36 mouse cellular contexts compared by ENCODE assay signal in the genomic region with DNA sequence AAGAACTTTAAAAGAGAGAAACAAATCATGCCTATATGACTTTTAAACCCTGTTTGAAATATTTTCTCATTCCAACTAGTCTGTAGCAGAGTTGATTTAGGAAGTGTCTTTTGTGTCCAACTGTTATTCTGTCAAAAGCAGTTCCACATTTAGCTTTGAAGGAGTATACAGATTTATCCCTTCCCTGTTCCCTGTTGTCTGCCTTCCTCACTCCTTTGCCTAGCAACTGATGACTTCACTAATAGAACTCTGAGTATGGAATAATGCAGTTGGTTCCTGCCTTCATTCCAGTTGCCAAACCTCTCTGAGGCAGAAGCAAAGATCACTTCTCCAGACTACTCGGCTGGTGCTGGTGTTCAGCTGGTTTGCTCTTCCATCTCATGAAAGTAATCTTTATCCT. TPM values are rescaled to one million over a fixed set of nuclear protein-coding genes. Genes with fewer than 3 reads are reported as not detected.
DNase-seq lines count a peak whose midpoint lies in the region; ATAC-seq lines count a peak whose summit lies in the region.
"Had no signal": no experiment of that assay in that cellular context is flagged by ENCODE, and none has a peak within 500 bp of the region (broad histone marks: within the 10 kb centered on the region; RNA-seq: fewer than 3 reads in every experiment).

A gene (plus strand): TSS at position 301 of the 400 bp plus-strand sequence.

- no peak for ATAC-seq in midbrain, embryonic 14.5 days (ENCODE audit: low FRiP score, low TSS enrichment)
- ATAC-seq: forebrain, embryonic 15.5 days; intestine, embryonic 16.5 days; midbrain, embryonic 15.5 days had no signal

- H3K4me1 ChIP-seq in midbrain, embryonic 14.5 days (ENCODE audit: control insufficient read depth, insufficient read depth, low read length) = no peaks in the 10 kb centered on the region
- H3K4me1 ChIP-seq in midbrain, embryonic 10.5 days = no peaks in the 10 kb centered on the region
- H3K4me1 ChIP-seq in forebrain, embryonic 10.5 days = no peaks in the 10 kb centered on the region
- H3K4me1 ChIP-seq: embryonic facial prominence, embryonic 13.5 days; forebrain, embryonic 15.5 days; heart, embryonic 12.5 days; midbrain, embryonic 15.5 days; neural tube, embryonic 15.5 days had no signal

- WGBS in midbrain, embryonic 14.5 days = 72% methylated on average over 1 of the region's 1 CpGs
- 81% methylated on average over 1 of the region's 1 CpGs for WGBS in midbrain, embryonic 10.5 days
- 84% methylated on average over 1 of the region's 1 CpGs for WGBS in forebrain, embryonic 10.5 days

- no peaks in the 10 kb centered on the region for H3K9me3 ChIP-seq in midbrain, embryonic 14.5 days (ENCODE audit: control insufficient read depth, low read length)
- H3K9me3 ChIP-seq in midbrain, embryonic 10.5 days (replicated peaks) = no peaks in the 10 kb centered on the region
- H3K9me3 ChIP-seq in forebrain, embryonic 10.5 days = no peaks in the 10 kb centered on the region
- H3K9me3 ChIP-seq: embryonic facial prominence, embryonic 13.5 days; forebrain, embryonic 15.5 days; heart, embryonic 12.5 days; midbrain, embryonic 15.5 days; neural tube, embryonic 15.5 days had no signal

- no peaks in the 10 kb centered on the region for H3K27me3 ChIP-seq in midbrain, embryonic 14.5 days (ENCODE audit: control insufficient read depth, insufficient read depth, low read length)
- H3K27me3 ChIP-seq in midbrain, embryonic 10.5 days (ENCODE audit: low read depth, poor library complexity, severe bottlenecking) = no peaks in the 10 kb centered on the region
- no peaks in the 10 kb centered on the region for H3K27me3 ChIP-seq in forebrain, embryonic 10.5 days (ENCODE audit: poor library complexity, severe bottlenecking)
- H3K27me3 ChIP-seq: embryonic facial prominence, embryonic 13.5 days; forebrain, embryonic 15.5 days; heart, embryonic 12.5 days; midbrain, embryonic 15.5 days; neural tube, embryonic 15.5 days had no signal

- H3K36me3 ChIP-seq in midbrain, embryonic 14.5 days (ENCODE audit: control insufficient read depth, insufficient read depth, low read length) = no peaks in the 10 kb centered on the region
- no peaks in the 10 kb centered on the region for H3K36me3 ChIP-seq in midbrain, embryonic 10.5 days
- no peaks in the 10 kb centered on the region for H3K36me3 ChIP-seq in forebrain, embryonic 10.5 days (replicated peaks)
- H3K36me3 ChIP-seq: embryonic facial prominence, embryonic 13.5 days; forebrain, embryonic 15.5 days; heart, embryonic 12.5 days; midbrain, embryonic 15.5 days; neural tube, embryonic 15.5 days had no signal

- no peak within 1 kb of the TSS for H3K4me2 ChIP-seq in midbrain, embryonic 14.5 days (ENCODE audit: low read length)
- H3K4me2 ChIP-seq: embryonic facial prominence, embryonic 13.5 days; forebrain, embryonic 15.5 days; heart, embryonic 12.5 days; midbrain, embryonic 15.5 days; neural tube, embryonic 15.5 days had no signal

- no peak within 1 kb of the TSS for H3K27ac ChIP-seq in midbrain, embryonic 14.5 days (replicated peaks; ENCODE audit: low read depth, low read length)
- H3K27ac ChIP-seq in midbrain, embryonic 10.5 days (replicated peaks) = no peak within 1 kb of the TSS
- no peak within 1 kb of the TSS for H3K27ac ChIP-seq in forebrain, embryonic 10.5 days
- H3K27ac ChIP-seq: embryonic facial prominence, embryonic 13.5 days; forebrain, embryonic 15.5 days; heart, adult 2 months; left cerebral cortex, adult 2 months; liver, embryonic 14.5 days; macrophage; midbrain, embryonic 15.5 days; neural tube, embryonic 15.5 days had no signal

- DNase-seq in gastrocnemius, postnatal 4 days (ENCODE audit: low spot score in 2 of 2) = peak in 1 of 2 experiments; percentile 6
- no peak for DNase-seq in gastrocnemius, adult 8-10 months (ENCODE audit: low spot score in 2 of 2)
- DNase-seq in midbrain, embryonic 14.5 days = peak; percentile 4
- DNase-seq in midbrain, embryonic 10.5 days (ENCODE audit: low spot score) = no peak
- no peak for DNase-seq in gonadal fat pad, adult 2 months (ENCODE audit: low read depth)
- no peak for DNase-seq in forebrain, embryonic 10.5 days (ENCODE audit: extremely low spot score, low spot score)
- no peak for DNase-seq in left cerebral cortex, adult 18-20 months (ENCODE audit: low spot score in 2 of 2)
- DNase-seq: adrenal gland, adult 2 months; B cell, adult 2 months; cerebellum, adult 11 months; cerebellum, adult 9-10 months; embryo, embryonic 11 days; gastrocnemius, postnatal 25 days; heart, adult 2 months; kidney, adult 8-10 months; kidney, postnatal 14 days; layer of hippocampus, adult 9-11 months; liver; lung, adult 2 months; lung, postnatal 10 days; retina, postnatal 1 day; right cerebral cortex, postnatal 14 days; thymus, postnatal 4 days had no signal

- H3K4me3 ChIP-seq in midbrain, embryonic 14.5 days (replicated peaks; ENCODE audit: low read depth, low read length) = no peak within 1 kb of the TSS
- no peak within 1 kb of the TSS for H3K4me3 ChIP-seq in midbrain, embryonic 10.5 days
- no peak within 1 kb of the TSS for H3K4me3 ChIP-seq in forebrain, embryonic 10.5 days
- H3K4me3 ChIP-seq: embryonic facial prominence, embryonic 13.5 days; forebrain, embryonic 15.5 days; heart, adult 2 months; heart, embryonic 12.5 days; left cerebral cortex, adult 2 months; midbrain, embryonic 15.5 days; neural tube, embryonic 15.5 days had no signal

- no peak within 1 kb of the TSS for H3K9ac ChIP-seq in midbrain, embryonic 14.5 days (replicated peaks; ENCODE audit: low read length)
- H3K9ac ChIP-seq: embryonic facial prominence, embryonic 13.5 days; forebrain, embryonic 15.5 days; heart, embryonic 12.5 days; liver, embryonic 14.5 days; midbrain, embryonic 15.5 days; neural tube, embryonic 15.5 days had no signal

RNA-seq across cellular contexts. Expression of the gene that starts here (rescaled TPM):
- 100 to 1,000 TPM; 165 to 224 TPM for total RNA-seq in gastrocnemius, postnatal 4 days (2021)
- under 1 TPM in 3 of 4 experiments, not detected in 1; 0.39 to 0.79 (median 0.54) TPM for total RNA-seq in gastrocnemius, adult 8-10 months (2022)
- polyA plus RNA-seq in midbrain, embryonic 14.5 days (2014; fragmentation: Nextera tagmentation; extraction: Ambion mirVana) = 0.27 and 0.51 TPM in 2 replicates
- polyA plus RNA-seq in midbrain, embryonic 10.5 days (2016; fragmentation: Nextera tagmentation; extraction: Ambion mirVana) = not detected in 2 replicates
- polyA plus RNA-seq in gonadal fat pad, adult 2 months (2012; rRNA removed) = 6.6 and 39.9 TPM in 2 replicates
- polyA plus RNA-seq in forebrain, embryonic 10.5 days (2016; fragmentation: Nextera tagmentation; extraction: Ambion mirVana) = not detected in 2 replicates
- total RNA-seq in left cerebral cortex, adult 18-20 months (2021) = not detected
- total RNA-seq: adrenal gland, adult 2 months; heart, adult 2 months; hematopoietic stem cell, adult 5-6 weeks; left cerebral cortex, adult 2 months; megakaryocyte-erythroid progenitor cell, adult 5-6 weeks had no signal
- polyA plus RNA-seq: liver, embryonic 14.5 days; macrophage; small intestine, adult 2 months; stomach, embryonic 14.5 days had no signal

Comparison
In these comparisons a context has a peak if more than half of its experiments do, and no peak if none do; other contexts are left out.
1. RNA of the gene that starts here (total RNA-seq): 165 to 224 TPM in gastrocnemius, postnatal 4 days; 0.39 to 0.79 TPM in gastrocnemius, adult 8-10 months and not detected in left cerebral cortex, adult 18-20 months; every median in the first group is over 10 times any median in the second.
2. Peak in DNase-seq in midbrain, embryonic 14.5 days; RNA of the gene not detected or under 1 TPM.